Mouse (Mus musculus): ENCODE data around the gene Mpv17.

The Mpv17 gene

GRCm38 (mm10) chr5:31154152-31154553, at the start of gene Mpv17:
TSS of gene Mpv17 (minus strand) at chr5:31154251.
- DNase-seq (ENCODE audit: low spot score in 2 of 2), result peak; percentile 88 to 93

- peak in 1 of 2 experiments; percentile 45 for DNase-seq (ENCODE audit: low spot score in 2 of 2)
Measured at GRCm38 (mm10) chr5:31202933-31203332, 48.9 kb upstream of the Mpv17 start.

- DNase-seq (ENCODE audit: low spot score in 2 of 2), result peak; percentile 99 to 100
Measured at GRCm38 (mm10) chr5:31201742-31202590, 47.9 kb upstream of the Mpv17 start, which contains the start of gene Zfp513. TSS of gene Zfp513 (minus strand) at chr5:31202303.

- peak in 1 of 2 experiments; percentile 43 for DNase-seq (ENCODE audit: low spot score in 2 of 2)
Measured at GRCm38 (mm10) chr5:31201042-31201741, 47.1 kb upstream of the Mpv17 start.

- peak in 1 of 2 experiments; percentile 53 for DNase-seq (ENCODE audit: low spot score in 2 of 2)
Measured at GRCm38 (mm10) chr5:31200327-31200768, 46.3 kb upstream of the Mpv17 start.

- DNase-seq (ENCODE audit: low spot score in 2 of 2), result peak; percentile 55 to 62
Measured at GRCm38 (mm10) chr5:31199893-31200292, 45.8 kb upstream of the Mpv17 start.

GRCm38 (mm10) chr5:31199321-31199892, 45.4 kb upstream of the Mpv17 start:
- peak in 1 of 2 experiments; percentile 55 for DNase-seq (ENCODE audit: low spot score in 2 of 2)

GRCm38 (mm10) chr5:31198616-31199320, 44.7 kb upstream of the Mpv17 start:
- peak in 1 of 2 experiments; percentile 36 for DNase-seq (ENCODE audit: low spot score in 2 of 2)

GRCm38 (mm10) chr5:31198170-31198569, 44.1 kb upstream of the Mpv17 start:
- DNase-seq (ENCODE audit: low spot score in 2 of 2), result peak in 1 of 2 experiments; percentile 43

GRCm38 (mm10) chr5:31197072-31197471, 43.0 kb upstream of the Mpv17 start:
- DNase-seq (ENCODE audit: low spot score in 2 of 2), result peak in 1 of 2 experiments; percentile 29

- peak in 1 of 2 experiments; percentile 27 for DNase-seq (ENCODE audit: low spot score in 2 of 2)
Measured at GRCm38 (mm10) chr5:31196207-31196606, 42.2 kb upstream of the Mpv17 start.

GRCm38 (mm10) chr5:31195671-31196070, 41.6 kb upstream of the Mpv17 start:
- DNase-seq (ENCODE audit: low spot score in 2 of 2), result peak in 1 of 2 experiments; percentile 41

- DNase-seq (ENCODE audit: low spot score in 2 of 2), result peak in 1 of 2 experiments; percentile 29
Measured at GRCm38 (mm10) chr5:31194486-31195485, 40.7 kb upstream of the Mpv17 start.

GRCm38 (mm10) chr5:31193631-31194281, 39.7 kb upstream of the Mpv17 start:
- DNase-seq (ENCODE audit: low spot score in 2 of 2), result no peak

GRCm38 (mm10) chr5:31192939-31193630, 39.0 kb upstream of the Mpv17 start, which contains the start of the genes Snx17 and Eif2b4:
TSS of gene Snx17 (plus strand) at chr5:31193227.
TSS of gene Eif2b4 (minus strand) at chr5:31193430.
- DNase-seq (ENCODE audit: low spot score in 2 of 2), result peak; percentile 100

GRCm38 (mm10) chr5:31192045-31192938, 38.2 kb upstream of the Mpv17 start:
- DNase-seq (ENCODE audit: low spot score in 2 of 2), result no peak

- peak in 1 of 2 experiments; percentile 26 for DNase-seq (ENCODE audit: low spot score in 2 of 2)
Measured at GRCm38 (mm10) chr5:31190201-31190600, 36.1 kb upstream of the Mpv17 start.
